Mouse (Mus musculus): ENCODE data around the gene Mest.

DNA sequence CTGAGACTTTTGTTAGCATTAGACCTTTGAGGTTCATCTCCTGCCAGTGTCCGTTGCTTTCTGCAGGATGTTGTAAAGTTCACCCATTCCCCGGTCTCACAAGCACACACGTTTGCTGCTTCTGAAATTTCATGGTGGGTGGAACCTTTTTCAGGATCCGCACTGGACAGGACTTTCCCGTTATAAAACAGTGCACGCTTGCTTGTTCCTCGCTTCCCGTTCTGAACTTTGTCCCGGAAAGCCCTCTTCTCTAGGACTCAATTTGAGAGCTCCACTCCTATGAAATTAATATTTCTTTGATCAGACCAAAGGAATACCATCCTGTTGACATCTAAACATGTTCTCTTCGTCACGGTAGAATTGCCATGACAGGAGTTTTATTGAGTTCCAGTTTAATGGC, 9.5 kb upstream of the Mest start:
- TF ChIP-seq POLR2A (IDR thresholded peaks at IDR 0.05; ENCODE audit: low read depth, low read length) (no peak), CTCF (IDR thresholded peaks at IDR 0.05; ENCODE audit: extremely low read depth, insufficient read depth, insufficient read length, insufficient replicate concordance) (no peak)
